Mouse (Mus musculus) embryonic facial prominence, embryonic 12.5 days (tissue): ENCODE measurements around the gene Ccdc63. TPM values are rescaled to one million over a fixed set of nuclear protein-coding genes. Genes with fewer than 3 reads are reported as not detected.

Source experiments
- polyA plus RNA-seq: library from polyadenylated mRNA; unstranded; fragments of >200 nt; fragmentation: Nextera tagmentation; extraction: Ambion mirVana; gene quantifications from 2 replicates; pipeline ENCODE4 v1.2.1, GENCODE M21; 2016

Gene Ccdc63
- polyA plus RNA-seq, 1 experiment from 2014 or later, result not detected

Other genes with a start within 250 kb of the Ccdc63 start
- 5.9 and 7.1 TPM in 2 replicates for gene Cux2, start 90.7 kb downstream of the Ccdc63 start, polyA plus RNA-seq
- 0.52 and 2.4 TPM in 2 replicates for gene Myl2, start 39.9 kb downstream of the Ccdc63 start, polyA plus RNA-seq
- gene Ppp1cc, start 17.5 kb upstream of the Ccdc63 start, polyA plus RNA-seq, result 307 and 312 TPM in 2 replicates
- gene Hvcn1, start 66.0 kb upstream of the Ccdc63 start, polyA plus RNA-seq, result 11.7 and 13.0 TPM in 2 replicates
- gene Tctn1, start 123.6 kb upstream of the Ccdc63 start, polyA plus RNA-seq, result 5.9 and 6.5 TPM in 2 replicates
- 11.9 and 12.0 TPM in 2 replicates for gene Pptc7, start 143.5 kb upstream of the Ccdc63 start, polyA plus RNA-seq
- 17.1 and 18.7 TPM in 2 replicates for gene Rad9b, start 213.4 kb upstream of the Ccdc63 start, polyA plus RNA-seq
- gene Vps29, start 213.5 kb upstream of the Ccdc63 start, polyA plus RNA-seq, result 178 and 183 TPM in 2 replicates
- 70.0 and 77.7 TPM in 2 replicates for gene Gpn3, start 231.1 kb upstream of the Ccdc63 start, polyA plus RNA-seq
- 90.5 and 99.6 TPM in 2 replicates for gene Fam216a, start 231.5 kb upstream of the Ccdc63 start, polyA plus RNA-seq